In the genomic region with DNA sequence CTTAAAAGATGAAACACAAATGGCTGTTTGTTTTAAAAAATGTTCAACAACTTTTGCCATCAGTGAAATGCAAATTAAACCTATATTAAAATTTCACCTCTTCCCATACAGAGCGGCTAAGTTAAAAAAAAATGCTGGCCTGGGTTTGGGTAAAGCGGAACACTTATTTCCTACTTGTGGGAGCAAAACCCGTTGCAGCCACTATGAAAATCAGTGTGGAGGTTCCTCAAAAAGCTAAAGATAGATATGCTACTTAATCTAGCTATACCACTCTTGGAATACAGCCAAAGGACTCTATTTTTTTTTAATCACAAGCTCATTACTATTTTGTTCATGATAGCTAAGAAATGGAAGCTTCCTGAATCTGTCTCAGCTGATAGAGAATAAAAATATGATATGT, we compare ENCODE assay signal across 25 mouse cellular contexts. TPM values are rescaled to one million over a fixed set of nuclear protein-coding genes. Genes with fewer than 3 reads are reported as not detected.
DNase-seq lines count a peak whose midpoint lies in the region; ATAC-seq and TF ChIP-seq lines count a peak whose summit lies in the region.
"Had no signal": no experiment of that assay in that cellular context is flagged by ENCODE, and none has a peak within 500 bp of the region (broad histone marks: within the 10 kb centered on the region; RNA-seq: fewer than 3 reads in every experiment).

No protein-coding gene starts in this region.

- peak; percentile 46 to 56; a peak in 1 of 4 replicates for ATAC-seq in hematopoietic stem cell, adult 5-6 weeks (replicated peaks in 1 of 2; ENCODE audit: insufficient read depth in 1 of 2, low FRiP score in 2 of 2, low TSS enrichment in 1 of 2, low read depth in 1 of 2, poor library complexity in 2 of 2, severe bottlenecking in 2 of 2)
- 0 out of 2 replicates have a peak, but pooled peaks have one; percentile 50 for ATAC-seq in monocyte, adult 5-6 weeks (replicated peaks; ENCODE audit: insufficient number of reproducible peaks, low FRiP score, low TSS enrichment, poor library complexity, severe bottlenecking)
- ATAC-seq: CD4-positive, CD25-positive, alpha-beta regulatory T cell, adult 4 months; forebrain, embryonic 13.5 days; forebrain, postnatal 0 days had no signal

- no peak overlapping the region for H3K9ac ChIP-seq in MEL (ENCODE audit: control insufficient read depth, low read depth, low read length, poor library complexity, severe bottlenecking)
- H3K9ac ChIP-seq: forebrain, embryonic 13.5 days; forebrain, postnatal 0 days; heart, embryonic 15.5 days; hindbrain, embryonic 14.5 days had no signal

- no peaks in the 10 kb centered on the region for H3K79me2 ChIP-seq in MEL (ENCODE audit: control insufficient read depth, insufficient read depth, low read length, poor library complexity)

- TF ChIP-seq RAD21 in MEL (IDR thresholded peaks at IDR 0.05; ENCODE audit: low read depth, low read length) = no peak

- DNase-seq in 416B (ENCODE audit: low read depth) = peak; percentile 68
- DNase-seq in MEL (ENCODE audit: low read depth, low spot score) = peak; percentile 56
- DNase-seq in testis, postnatal 10 days (ENCODE audit: low spot score) = no peak
- DNase-seq in thymus, postnatal 14 days = no peak
- DNase-seq: adrenal gland, adult 2 months; adrenal gland, postnatal 25 days; B cell, adult 2 months; cerebellum, adult 18-20 months; cerebellum, adult 9-11 months; cerebellum, postnatal 36 days; forebrain, postnatal 0 days; gastrocnemius, postnatal 14 days; heart, adult 18-20 months; heart, postnatal 14 days had no signal

- no peak for TF ChIP-seq CTCF in MEL (IDR thresholded peaks at IDR 0.05 in 2 of 3, conservative IDR thresholded peaks at IDR 0.05 in 1 of 3; ENCODE audit: control insufficient read depth in 1 of 3, insufficient read depth in 1 of 3, low read depth in 2 of 3, low read length in 3 of 3, poor library complexity in 1 of 3, severe bottlenecking in 1 of 3)

- no peaks in the 10 kb centered on the region for H3K36me3 ChIP-seq in MEL (ENCODE audit: control insufficient read depth in 1 of 2, insufficient read depth in 2 of 2, low read length in 2 of 2)
- H3K36me3 ChIP-seq: embryonic facial prominence, embryonic 10.5 days; G1E; heart, embryonic 15.5 days; hindbrain, embryonic 10.5 days had no signal

- H3K4me1 ChIP-seq in MEL (ENCODE audit: control insufficient read depth in 1 of 2, insufficient read depth in 2 of 2, low read length in 2 of 2) = no peaks in the 10 kb centered on the region
- H3K4me1 ChIP-seq: embryonic facial prominence, embryonic 10.5 days; forebrain, embryonic 13.5 days; heart, embryonic 15.5 days; hindbrain, embryonic 10.5 days had no signal

- no peak overlapping the region for H3K4me3 ChIP-seq in MEL (ENCODE audit: control insufficient read depth in 1 of 2, insufficient read depth in 1 of 2, low read depth in 2 of 2, low read length in 2 of 2)
- H3K4me3 ChIP-seq: embryonic facial prominence, embryonic 10.5 days; forebrain, embryonic 13.5 days; heart, embryonic 15.5 days; hindbrain, embryonic 10.5 days had no signal

- no peaks in the 10 kb centered on the region for H3K9me3 ChIP-seq in MEL (replicated peaks; ENCODE audit: insufficient read depth, low read length)
- H3K9me3 ChIP-seq: embryonic facial prominence, embryonic 10.5 days; forebrain, embryonic 13.5 days; G1E; heart, embryonic 15.5 days; hindbrain, embryonic 10.5 days had no signal

- no peak for TF ChIP-seq POLR2A in MEL (IDR thresholded peaks at IDR 0.05; ENCODE audit: control insufficient read depth in 1 of 2, insufficient read depth in 1 of 2, low read depth in 1 of 2, low read length in 2 of 2, poor library complexity in 1 of 2)

- no peak overlapping the region for H3K27ac ChIP-seq in MEL (ENCODE audit: control insufficient read depth, low read depth, low read length)
- H3K27ac ChIP-seq: embryonic facial prominence, embryonic 10.5 days; forebrain, embryonic 13.5 days; heart, embryonic 15.5 days; hindbrain, embryonic 10.5 days; hindbrain, embryonic 14.5 days had no signal

- no peaks in the 10 kb centered on the region for H3K27me3 ChIP-seq in MEL (ENCODE audit: control insufficient read depth in 1 of 2, insufficient read depth in 2 of 2, low read length in 2 of 2)
- H3K27me3 ChIP-seq: forebrain, embryonic 13.5 days; heart, embryonic 15.5 days had no signal

- TF ChIP-seq EP300 in MEL (IDR thresholded peaks at IDR 0.05; ENCODE audit: low read depth in 1 of 2, low read length in 2 of 2) = peak in 1 of 2 experiments; percentile 39; a peak in 1 of 4 replicates

TF ChIP-seq in MEL, 35 proteins besides CTCF, POLR2A, EP300 and RAD21:
- TF ChIP-seq ZNF384 (IDR thresholded peaks at IDR 0.05; ENCODE audit: low read depth, low read length) (peak; percentile 79), TCF12 (IDR thresholded peaks at IDR 0.05; ENCODE audit: low read depth, low read length) (peak; percentile 25; the same call in 1 of the 2 replicates), RCOR1 (IDR thresholded peaks at IDR 0.05; ENCODE audit: low read depth, low read length) (peak; percentile 90), ZC3H11A (IDR thresholded peaks at IDR 0.05; ENCODE audit: low read depth, low read length) (no peak), UBTF (IDR thresholded peaks at IDR 0.05; ENCODE audit: borderline replicate concordance, insufficient read depth, low read depth, low read length) (no peak), MYB (IDR thresholded peaks at IDR 0.05; ENCODE audit: low read depth, low read length) (no peak), ETS1 (IDR thresholded peaks at IDR 0.05; ENCODE audit: low read depth, low read length) (0 out of 2 replicates have a peak, but pooled peaks have one; percentile 21), GATA1 (IDR thresholded peaks at IDR 0.05; ENCODE audit: low read depth, low read length) (peak; percentile 31; the same call in 1 of the 2 replicates), MEF2A (IDR thresholded peaks at IDR 0.05; ENCODE audit: extremely low read depth, insufficient replicate concordance, low read depth, low read length, poor library complexity, severe bottlenecking) (peak; percentile 56; the same call in 1 of the 2 replicates)

RNA-seq across cellular contexts. Expression of gene P2ry10b, which starts 5.5 kb away (rescaled TPM):
- total RNA-seq in MEL (2012; rRNA removed) = not detected in 2 replicates
- not detected for polyA plus RNA-seq in MEL (2012; ENCODE audit: insufficient read depth in 1 of 2, insufficient read length in 2 of 2, low read depth in 1 of 2, low replicate concordance in 2 of 2, missing spikeins in 1 of 2)
- total RNA-seq in hematopoietic stem cell, adult 5-6 weeks (2017) = 3.1 and 4.8 TPM in 2 replicates
- 34.3 to 39.3 TPM (median 36.2 TPM) in 3 replicates for total RNA-seq in monocyte, adult 5-6 weeks (2017)

RNA-seq across cellular contexts. Expression of gene P2ry10, which starts 54.9 kb away (rescaled TPM):
- total RNA-seq in MEL (2012; rRNA removed) = not detected in 2 replicates
- not detected for polyA plus RNA-seq in MEL (2012; ENCODE audit: insufficient read depth in 1 of 2, insufficient read length in 2 of 2, low read depth in 1 of 2, low replicate concordance in 2 of 2, missing spikeins in 1 of 2)
- total RNA-seq in hematopoietic stem cell, adult 5-6 weeks (2017) = 21.1 and 24.8 TPM in 2 replicates
- total RNA-seq in monocyte, adult 5-6 weeks (2017) = 165 to 239 TPM (median 196 TPM) in 3 replicates
- total RNA-seq: adrenal gland, postnatal 25 days; gastrocnemius, adult 18-20 months; gastrocnemius, postnatal 14 days had no signal
- polyA plus RNA-seq: adrenal gland, adult 2 months; embryonic facial prominence, embryonic 10.5 days; forebrain, embryonic 13.5 days; forebrain, postnatal 0 days; heart, embryonic 11.5 days; hindbrain, embryonic 10.5 days; hindbrain, embryonic 14.5 days had no signal

Comparison
In these comparisons a context has a peak if more than half of its experiments do, and no peak if none do; other contexts are left out.
1. DNase-seq: peak in 416B (single experiment) and MEL (single experiment); none in testis, postnatal 10 days (single experiment) and thymus, postnatal 14 days (single experiment).
2. RNA of gene P2ry10, which starts 54.9 kb away (total RNA-seq): 165 to 239 TPM in monocyte, adult 5-6 weeks and 21.1 to 24.8 TPM in hematopoietic stem cell, adult 5-6 weeks; not detected in MEL; every median in the first group is over 10 times any median in the second.